Mouse (Mus musculus) spleen, postnatal 14 days (tissue): ENCODE results near the gene Myo9b.

Experiments used
- DNase-seq, 2 experiments: peaks; one replicate each; pipeline ENCODE4 v3.0.0; 2021 to 2022; ENCODE audit warnings: low spot score in 2 of 2

Gene Myo9b

GRCm38 (mm10) chr8:71385212-71385835, 112.8 kb downstream of the Myo9b start:
- DNase-seq, result no peak

GRCm38 (mm10) chr8:71388267-71388666, 115.8 kb downstream of the Myo9b start:
- DNase-seq, result no peak

GRCm38 (mm10) chr8:71391696-71392095, 119.2 kb downstream of the Myo9b start:
- no peak for DNase-seq

GRCm38 (mm10) chr8:71392391-71392790, 119.9 kb downstream of the Myo9b start:
- DNase-seq, result no peak

GRCm38 (mm10) chr8:71392871-71393270, 120.4 kb downstream of the Myo9b start:
- DNase-seq, result no peak

- no peak for DNase-seq
Observed at GRCm38 (mm10) chr8:71394481-71394880, 122.0 kb downstream of the Myo9b start.

- DNase-seq, result no peak
Observed at GRCm38 (mm10) chr8:71395071-71395470, 122.6 kb downstream of the Myo9b start.

GRCm38 (mm10) chr8:71395629-71396028, 123.1 kb downstream of the Myo9b start, which contains the start of gene Ushbp1:
Gene Ushbp1, minus strand, starts transcription at chr8:71395802.
- no peak for DNase-seq

- peak; percentile 78 to 79 for DNase-seq
Observed at GRCm38 (mm10) chr8:71396639-71397305, 124.3 kb downstream of the Myo9b start, which contains the start of gene Babam1. Gene Babam1, plus strand, starts transcription at chr8:71396861.

- DNase-seq, result no peak
Observed at GRCm38 (mm10) chr8:71397701-71398100, 125.2 kb downstream of the Myo9b start.

GRCm38 (mm10) chr8:71400826-71401225, 128.3 kb downstream of the Myo9b start:
- peak in 1 of 2 experiments; percentile 5 for DNase-seq

GRCm38 (mm10) chr8:71401454-71401853, 128.9 kb downstream of the Myo9b start:
- DNase-seq, result peak in 1 of 2 experiments; percentile 5

- no peak for DNase-seq
Observed at GRCm38 (mm10) chr8:71402446-71402964, 130.0 kb downstream of the Myo9b start.

- no peak for DNase-seq
Observed at GRCm38 (mm10) chr8:71403107-71403885, 130.8 kb downstream of the Myo9b start.

- no peak for DNase-seq
Observed at GRCm38 (mm10) chr8:71404011-71404410, 131.5 kb downstream of the Myo9b start.

GRCm38 (mm10) chr8:71404951-71405351, 132.4 kb downstream of the Myo9b start:
- no peak for DNase-seq

- DNase-seq, result peak; percentile 98 to 99
Observed at GRCm38 (mm10) chr8:71405401-71406098, 133.0 kb downstream of the Myo9b start, which contains the start of gene Ankle1. Gene Ankle1, plus strand, starts transcription at chr8:71406010.

- peak; percentile 67 to 78 for DNase-seq
Observed at GRCm38 (mm10) chr8:71406099-71407015, 133.8 kb downstream of the Myo9b start.

- DNase-seq, result no peak
Observed at GRCm38 (mm10) chr8:71407441-71407840, 134.9 kb downstream of the Myo9b start.

- DNase-seq, result no peak
Observed at GRCm38 (mm10) chr8:71408231-71408630, 135.7 kb downstream of the Myo9b start.
